Mouse (Mus musculus) stomach, embryonic 16.5 days (tissue): ENCODE measurements around the gene Aoc2. TPM values are rescaled to one million over a fixed set of nuclear protein-coding genes. Genes with fewer than 3 reads are reported as not detected.

ENCODE experiments used
- microRNA-seq: library from miRNA; unstranded; fragments of <30 nt; microRNA quantifications from one replicate; pipeline ENCODE4, GENCODE M21; 2016
- polyA plus RNA-seq: library from polyadenylated mRNA; unstranded; fragments of >200 nt; fragmentation: Nextera tagmentation; extraction: Ambion mirVana; gene quantifications from 2 replicates; pipeline ENCODE4 v1.2.1, GENCODE M21; 2015

The Aoc2 gene
- polyA plus RNA-seq, 1 experiment from 2014 or later: 1.4 TPM

Small RNA genes lying within 50 kb of the gene (microRNA-seq; reads per million reads assigned to microRNA genes)
- gene Gm25593: not detected

Other genes starting within 250 kb of the Aoc2 start
- gene Hsd17b1, start 246.7 kb upstream of the Aoc2 start, polyA plus RNA-seq: 0.30 TPM in 1 of 2 replicates, not detected in the other
- gene Coasy, start 242.5 kb upstream of the Aoc2 start, polyA plus RNA-seq: 38.9 and 41.8 TPM in 2 replicates
- gene Mlx, start 237.8 kb upstream of the Aoc2 start, polyA plus RNA-seq: 57.4 and 60.5 TPM in 2 replicates
- gene Psmc3ip, start 229.6 kb upstream of the Aoc2 start, polyA plus RNA-seq: 21.4 and 23.4 TPM in 2 replicates
- 18.7 and 20.1 TPM in 2 replicates for gene Retreg3, start 205.2 kb upstream of the Aoc2 start, polyA plus RNA-seq
- 63.0 and 63.5 TPM in 2 replicates for gene Tubg1, start 205.1 kb upstream of the Aoc2 start, polyA plus RNA-seq
- 3.9 and 4.6 TPM in 2 replicates for gene Tubg2, start 169.2 kb upstream of the Aoc2 start, polyA plus RNA-seq
- gene Cntnap1, start 154.5 kb upstream of the Aoc2 start, polyA plus RNA-seq: 2.3 and 2.6 TPM in 2 replicates
- gene Plekhh3, start 153.7 kb upstream of the Aoc2 start, polyA plus RNA-seq: 17.6 and 18.7 TPM in 2 replicates
- 0.26 and 0.43 TPM in 2 replicates for gene Ccr10, start 149.6 kb upstream of the Aoc2 start, polyA plus RNA-seq
- gene Ezh1, start 98.6 kb upstream of the Aoc2 start, polyA plus RNA-seq: 18.5 and 21.8 TPM in 2 replicates
- 95.8 and 106 TPM in 2 replicates for gene Ramp2, start 79.0 kb upstream of the Aoc2 start, polyA plus RNA-seq
- gene Vps25, start 71.4 kb upstream of the Aoc2 start, polyA plus RNA-seq: 133 and 141 TPM in 2 replicates
- 23.5 and 28.0 TPM in 2 replicates for gene Wnk4, start 64.5 kb upstream of the Aoc2 start, polyA plus RNA-seq
- gene Cntd1, start 46.1 kb upstream of the Aoc2 start, polyA plus RNA-seq: 0.70 and 1.2 TPM in 2 replicates
- gene Coa3, start 45.9 kb upstream of the Aoc2 start, polyA plus RNA-seq: 194 and 197 TPM in 2 replicates
- gene Becn1, start 22.8 kb upstream of the Aoc2 start, polyA plus RNA-seq: 143 and 147 TPM in 2 replicates
- gene Psme3, start 8.8 kb upstream of the Aoc2 start, polyA plus RNA-seq: 98.2 and 107 TPM in 2 replicates
- 3.5 TPM in 2 replicates for gene Aoc3, start 5.5 kb downstream of the Aoc2 start, polyA plus RNA-seq
- 0.09 and 0.15 TPM in 2 replicates for gene G6pc, start 42.5 kb downstream of the Aoc2 start, polyA plus RNA-seq
- 57.6 and 58.0 TPM in 2 replicates for gene Aarsd1, start 92.6 kb downstream of the Aoc2 start, polyA plus RNA-seq
- 7.5 and 10.8 TPM in 2 replicates for gene Gm27029, start 99.7 kb downstream of the Aoc2 start, polyA plus RNA-seq
- gene Rundc1, start 100.0 kb downstream of the Aoc2 start, polyA plus RNA-seq: 17.6 and 19.0 TPM in 2 replicates
- 16.3 and 26.9 TPM in 2 replicates for gene Ptges3l, start 100.3 kb downstream of the Aoc2 start, polyA plus RNA-seq
- 241 and 276 TPM in 2 replicates for gene Rpl27, start 117.2 kb downstream of the Aoc2 start, polyA plus RNA-seq
- gene Ifi35, start 123.3 kb downstream of the Aoc2 start, polyA plus RNA-seq: 26.3 and 26.8 TPM in 2 replicates
- gene Rnd2, start 139.9 kb downstream of the Aoc2 start, polyA plus RNA-seq: 10.7 and 11.9 TPM in 2 replicates
- 67.1 and 73.8 TPM in 2 replicates for gene Vat1, start 141.2 kb downstream of the Aoc2 start, polyA plus RNA-seq
- 8.3 and 9.2 TPM in 2 replicates for gene Brca1, start 226.9 kb downstream of the Aoc2 start, polyA plus RNA-seq
- 68.7 and 78.4 TPM in 2 replicates for gene Nbr1, start 227.1 kb downstream of the Aoc2 start, polyA plus RNA-seq